Mouse (Mus musculus) heart, embryonic 11.5 days (tissue): ENCODE measurements at regions not wholly inside any gene's neighbourhood (a gene's known extent, or its start where the extent isn't known, plus 50 kb on each side); places are given as distances from the start of the nearest gene placed in this dataset.

Experiments
- ATAC-seq: fragments of 200-750 bp; cut with Nextera tagmentation; replicated peaks from 2 replicates; pipeline ENCODE4 v1.8.0; 2017; ENCODE audit warnings: moderate library complexity; ENCODE audit not compliant: insufficient number of reproducible peaks, low FRiP score, low TSS enrichment
- H3K27ac ChIP-seq: fragments of 300-500 bp; sonication (generic); 2 replicates; pipeline ENCODE4 v1.5.1; 2014; ENCODE audit warnings: mild to moderate bottlenecking, low read depth, low read length
- H3K27me3 ChIP-seq: fragments of 300-500 bp; sonication (generic); 2 replicates; pipeline ENCODE4 v1.6.1; 2014; ENCODE audit warnings: mild to moderate bottlenecking, low read length, mixed read lengths; ENCODE audit not compliant: control insufficient read depth, insufficient read depth
- H3K36me3 ChIP-seq: fragments of 300-500 bp; sonication (generic); 2 replicates; pipeline ENCODE4 v1.6.1; 2014; ENCODE audit warnings: mild to moderate bottlenecking, low read length, moderate library complexity, mixed read lengths; ENCODE audit not compliant: control insufficient read depth, insufficient read depth
- H3K4me1 ChIP-seq: fragments of 300-500 bp; sonication (generic); 2 replicates; pipeline ENCODE4 v1.6.1; 2014; ENCODE audit warnings: low read length; ENCODE audit not compliant: control insufficient read depth, insufficient read depth
- H3K4me2 ChIP-seq: fragments of 300-500 bp; sonication (generic); 2 replicates; pipeline ENCODE4 v1.6.1; 2014; ENCODE audit warnings: mild to moderate bottlenecking, moderate library complexity
- H3K4me3 ChIP-seq: fragments of 300-500 bp; sonication (generic); 2 replicates; pipeline ENCODE4 v1.5.1; 2014; ENCODE audit warnings: low read depth, low read length
- H3K9ac ChIP-seq: fragments of 300-500 bp; sonication (generic); 2 replicates; pipeline ENCODE4 v1.6.1; 2014; ENCODE audit warnings: mild to moderate bottlenecking, low read depth, low read length, moderate library complexity
- H3K9me3 ChIP-seq: fragments of 300-500 bp; sonication (generic); replicated peaks from 2 replicates; pipeline ENCODE4 v1.6.1; 2016; ENCODE audit warnings: low read length; ENCODE audit not compliant: control insufficient read depth
- whole genome bisulfite sequencing: fragments of 180-500 bp; shearing (Covaris S2); extraction: QIAGEN DNeasy Blood & Tissue Kit; methylation state at CpG from one replicate; pipeline ENCODE4 v1.1.7; 2014; ENCODE audit not compliant: insufficient replicate concordance; 5-methylcytosine and 5-hydroxymethylcytosine counted together

GRCm38 (mm10) chr9:101596898-101597297, 264.7 kb upstream of the 9630041A04Rik start:
- Histone ChIP-seq H3K4me1 (no peaks in the 10 kb centered on the region), H3K27me3 (no peaks in the 10 kb centered on the region), H3K36me3 (no peaks in the 10 kb centered on the region), H3K9ac (no peak overlapping the region), H3K27ac (no peak overlapping the region), H3K9me3 (no peaks in the 10 kb centered on the region), H3K4me2 (no peak overlapping the region), H3K4me3 (no peak overlapping the region)
- 77% methylated on average over 3 of the region's 3 CpGs for WGBS
- ATAC-seq: no peak

GRCm38 (mm10) chr9:101595101-101595650, 266.5 kb upstream of the 9630041A04Rik start:
- Histone ChIP-seq H3K4me3 (no peak overlapping the region), H3K9ac (no peak overlapping the region), H3K36me3 (no peaks in the 10 kb centered on the region), H3K4me1 (no peaks in the 10 kb centered on the region), H3K27ac (no peak overlapping the region), H3K27me3 (no peaks in the 10 kb centered on the region), H3K9me3 (no peaks in the 10 kb centered on the region), H3K4me2 (no peak overlapping the region)
- ATAC-seq: no peak
- 69% methylated on average over 14 of the region's 14 CpGs for WGBS

GRCm38 (mm10) chr9:101592621-101593020, 269.0 kb upstream of the 9630041A04Rik start:
- no peaks in the 10 kb centered on the region for H3K27me3 ChIP-seq
- no peak overlapping the region for H3K9ac ChIP-seq
- WGBS: 73% methylated on average over 8 of the region's 8 CpGs
- H3K36me3 ChIP-seq: no peaks in the 10 kb centered on the region
- no peak overlapping the region for H3K4me2 ChIP-seq
- H3K27ac ChIP-seq: no peak overlapping the region
- no peak overlapping the region for H3K4me3 ChIP-seq
- H3K4me1 ChIP-seq: no peaks in the 10 kb centered on the region
- no peak for ATAC-seq
- no peaks in the 10 kb centered on the region for H3K9me3 ChIP-seq

GRCm38 (mm10) chr9:101591681-101592080, 270.0 kb upstream of the 9630041A04Rik start:
- H3K4me1 ChIP-seq: no peaks in the 10 kb centered on the region
- no peak overlapping the region for H3K4me2 ChIP-seq
- no peak overlapping the region for H3K9ac ChIP-seq
- no peaks in the 10 kb centered on the region for H3K27me3 ChIP-seq
- H3K9me3 ChIP-seq: no peaks in the 10 kb centered on the region
- H3K4me3 ChIP-seq: no peak overlapping the region
- no peaks in the 10 kb centered on the region for H3K36me3 ChIP-seq
- no peak for ATAC-seq
- 74% methylated on average over 8 of the region's 8 CpGs for whole genome bisulfite sequencing
- H3K27ac ChIP-seq: no peak overlapping the region

- H3K9ac ChIP-seq: no peak overlapping the region
- H3K4me1 ChIP-seq: no peaks in the 10 kb centered on the region
- no peak overlapping the region for H3K27ac ChIP-seq
- 0 out of 2 replicates have a peak, but pooled peaks cover 3% of the 10 kb centered on the region for H3K9me3 ChIP-seq
- 57% methylated on average over 3 of the region's 3 CpGs for WGBS
- no peak overlapping the region for H3K4me2 ChIP-seq
- no peaks in the 10 kb centered on the region for H3K36me3 ChIP-seq
- no peak overlapping the region for H3K4me3 ChIP-seq
- no peaks in the 10 kb centered on the region for H3K27me3 ChIP-seq
- no peak for ATAC-seq
These were observed 271.3 kb upstream of the 9630041A04Rik start for GRCm38 (mm10) chr9:101590310-101590709.

- 79% methylated on average over 4 of the region's 4 CpGs for WGBS
- no peaks in the 10 kb centered on the region for H3K4me1 ChIP-seq
- H3K27me3 ChIP-seq: no peaks in the 10 kb centered on the region
- 0 out of 2 replicates have a peak, but pooled peaks cover 3% of the 10 kb centered on the region for H3K9me3 ChIP-seq
- no peak overlapping the region for H3K4me2 ChIP-seq
- no peak overlapping the region for H3K27ac ChIP-seq
- H3K9ac ChIP-seq: no peak overlapping the region
- no peak for ATAC-seq
- no peaks in the 10 kb centered on the region for H3K36me3 ChIP-seq
- no peak overlapping the region for H3K4me3 ChIP-seq
These were observed 280.6 kb upstream of the 9630041A04Rik start for GRCm38 (mm10) chr9:101581064-101581463.

- Histone ChIP-seq H3K27me3 (no peaks in the 10 kb centered on the region), H3K27ac (no peak overlapping the region), H3K9me3 (no peaks in the 10 kb centered on the region), H3K4me2 (no peak overlapping the region), H3K9ac (no peak overlapping the region), H3K36me3 (no peaks in the 10 kb centered on the region), H3K4me1 (no peaks in the 10 kb centered on the region), H3K4me3 (no peak overlapping the region)
- ATAC-seq: no peak
- 13% methylated on average over 4 of the region's 4 CpGs for WGBS
These were observed 290.9 kb upstream of the 9630041A04Rik start for GRCm38 (mm10) chr9:101570714-101571113.

GRCm38 (mm10) chr9:101563196-101563595, 298.4 kb upstream of the 9630041A04Rik start:
- Histone ChIP-seq H3K9me3 (no peaks in the 10 kb centered on the region), H3K9ac (no peak overlapping the region), H3K4me3 (no peak overlapping the region), H3K4me1 (no peaks in the 10 kb centered on the region), H3K27me3 (no peaks in the 10 kb centered on the region), H3K27ac (no peak overlapping the region), H3K36me3 (no peaks in the 10 kb centered on the region), H3K4me2 (no peak overlapping the region)
- no peak for ATAC-seq
- 76% methylated on average over 9 of the region's 9 CpGs for WGBS

- H3K27me3 ChIP-seq: no peaks in the 10 kb centered on the region
- no peak for ATAC-seq
- no peaks in the 10 kb centered on the region for H3K36me3 ChIP-seq
- no peak overlapping the region for H3K27ac ChIP-seq
- H3K4me3 ChIP-seq: no peak overlapping the region
- H3K9me3 ChIP-seq: no peaks in the 10 kb centered on the region
- H3K4me1 ChIP-seq: peaks cover 5% of the 10 kb centered on the region; the same call in 1 of the 2 replicates
- no peak overlapping the region for H3K4me2 ChIP-seq
- WGBS: 77% methylated on average over 11 of the region's 11 CpGs
- no peak overlapping the region for H3K9ac ChIP-seq
These were observed 302.3 kb upstream of the 9630041A04Rik start for GRCm38 (mm10) chr9:101559366-101559765.
